Mouse (Mus musculus) lung, embryonic 16.5 days (tissue): ENCODE measurements around the gene Olfr592. TPM values are rescaled to one million over a fixed set of nuclear protein-coding genes. Genes with fewer than 3 reads are reported as not detected.

Experiments used
- polyA plus RNA-seq: library from polyadenylated mRNA; unstranded; fragments of >200 nt; fragmentation: Nextera tagmentation; extraction: Ambion mirVana; gene quantifications from 2 replicates; pipeline ENCODE4 v1.2.1, GENCODE M21; 2015

Gene Olfr592
- polyA plus RNA-seq, 1 experiment from 2014 or later: not detected

Other genes starting within 250 kb of the Olfr592 start
- gene Olfr573-ps1, start 242.2 kb upstream of the Olfr592 start, polyA plus RNA-seq: not detected in 2 replicates
- gene Olfr574, start 236.3 kb upstream of the Olfr592 start, polyA plus RNA-seq: not detected in 2 replicates
- gene Olfr575, start 226.0 kb upstream of the Olfr592 start, polyA plus RNA-seq: not detected in 2 replicates
- not detected in 2 replicates for gene Olfr576, start 222.1 kb upstream of the Olfr592 start, polyA plus RNA-seq
- not detected in 2 replicates for gene Olfr577, start 208.9 kb upstream of the Olfr592 start, polyA plus RNA-seq
- gene Olfr578, start 195.5 kb upstream of the Olfr592 start, polyA plus RNA-seq: not detected in 2 replicates
- gene Olfr582, start 146.8 kb upstream of the Olfr592 start, polyA plus RNA-seq: not detected in 2 replicates
- not detected in 2 replicates for gene Olfr583, start 133.5 kb upstream of the Olfr592 start, polyA plus RNA-seq
- gene Olfr584, start 102.9 kb upstream of the Olfr592 start, polyA plus RNA-seq: not detected in 2 replicates
- not detected in 2 replicates for gene Olfr585, start 87.1 kb upstream of the Olfr592 start, polyA plus RNA-seq
- not detected in 2 replicates for gene Olfr586, start 59.2 kb upstream of the Olfr592 start, polyA plus RNA-seq
- gene Olfr588-ps1, start 43.9 kb upstream of the Olfr592 start, polyA plus RNA-seq: not detected in 2 replicates
- gene Olfr589, start 28.4 kb upstream of the Olfr592 start, polyA plus RNA-seq: not detected in 2 replicates
- not detected in 2 replicates for gene Olfr591, start 6.5 kb upstream of the Olfr592 start, polyA plus RNA-seq
- gene Olfr593, start 27.1 kb downstream of the Olfr592 start, polyA plus RNA-seq: not detected in 2 replicates
- not detected in 2 replicates for gene Olfr594, start 32.2 kb downstream of the Olfr592 start, polyA plus RNA-seq
- gene Usp17ld, start 67.7 kb downstream of the Olfr592 start, polyA plus RNA-seq: not detected in 2 replicates
- not detected in 2 replicates for gene Olfr596, start 120.8 kb downstream of the Olfr592 start, polyA plus RNA-seq
- gene Olfr597, start 131.5 kb downstream of the Olfr592 start, polyA plus RNA-seq: not detected in 2 replicates
- not detected in 2 replicates for gene Olfr598, start 138.8 kb downstream of the Olfr592 start, polyA plus RNA-seq
- gene Olfr599, start 151.1 kb downstream of the Olfr592 start, polyA plus RNA-seq: not detected in 2 replicates
- not detected in 2 replicates for gene Olfr600, start 164.9 kb downstream of the Olfr592 start, polyA plus RNA-seq
- gene Olfr601, start 177.9 kb downstream of the Olfr592 start, polyA plus RNA-seq: not detected in 2 replicates
- not detected in 2 replicates for gene Olfr603, start 201.4 kb downstream of the Olfr592 start, polyA plus RNA-seq
- gene Usp17lc, start 230.3 kb downstream of the Olfr592 start, polyA plus RNA-seq: not detected in 2 replicates